Mouse (Mus musculus) cerebellum, adult 11-12 months (tissue): ENCODE data around the gene Gm28305.

Source experiments
- DNase-seq: peaks from one replicate; pipeline ENCODE4 v3.0.0; 2022

The Gm28305 gene

DNA sequence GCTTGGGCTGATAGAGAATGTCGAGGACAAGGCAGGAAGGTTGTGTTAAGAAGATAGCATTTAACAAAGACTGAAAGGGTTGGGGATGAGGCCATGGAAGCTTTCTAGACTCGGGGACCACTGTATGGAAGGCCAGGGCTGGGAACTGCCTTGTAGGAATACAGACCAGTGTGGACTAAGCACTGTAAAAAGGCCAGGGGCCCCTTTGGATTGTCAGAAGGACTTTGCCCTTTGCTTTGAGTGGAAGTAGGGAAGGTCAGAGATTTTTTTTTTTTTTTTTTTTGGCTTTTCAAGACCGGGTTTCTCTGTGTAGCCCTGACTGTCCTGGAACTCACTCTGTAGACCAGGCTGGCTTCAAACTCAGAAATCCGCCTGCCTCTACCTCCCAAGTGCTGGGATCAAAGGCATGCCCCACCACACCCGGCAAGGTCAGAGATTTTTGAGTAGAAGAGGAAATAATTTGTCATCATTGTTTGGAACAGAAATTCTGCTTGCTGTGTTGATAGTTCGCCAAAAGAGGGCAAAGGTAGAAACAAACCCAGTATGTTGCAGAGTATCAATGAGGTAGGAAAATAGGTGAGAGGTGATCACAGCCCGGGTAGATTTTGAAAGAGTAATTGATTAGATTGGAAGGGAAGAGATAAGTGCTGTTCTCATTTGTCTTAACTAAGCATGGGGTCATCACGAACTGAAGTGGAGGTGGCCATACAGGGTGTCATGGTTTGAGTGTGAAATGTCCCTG, 30.6 kb downstream of the Gm28305 start:
- DNase-seq: no peak

DNA sequence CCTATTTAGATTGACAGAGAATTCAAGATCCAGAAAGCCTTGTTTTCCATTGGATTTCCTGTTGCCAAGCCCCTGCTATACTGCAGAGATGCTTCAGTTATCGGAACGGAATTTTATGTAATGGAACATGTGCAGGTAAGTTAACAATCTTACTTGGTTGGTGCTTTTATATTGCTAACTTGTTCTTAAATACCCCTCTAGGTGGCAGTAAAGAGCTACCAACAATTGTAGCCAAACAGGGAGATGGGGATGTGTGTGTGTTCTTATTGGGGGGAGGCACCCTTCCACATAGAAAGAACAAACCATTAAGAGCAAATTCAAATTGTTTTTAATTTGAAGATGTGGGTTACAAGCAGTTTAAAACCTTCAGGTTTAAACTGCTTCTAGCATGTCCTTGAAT, 35.3 kb downstream of the Gm28305 start:
- no peak for DNase-seq

DNA sequence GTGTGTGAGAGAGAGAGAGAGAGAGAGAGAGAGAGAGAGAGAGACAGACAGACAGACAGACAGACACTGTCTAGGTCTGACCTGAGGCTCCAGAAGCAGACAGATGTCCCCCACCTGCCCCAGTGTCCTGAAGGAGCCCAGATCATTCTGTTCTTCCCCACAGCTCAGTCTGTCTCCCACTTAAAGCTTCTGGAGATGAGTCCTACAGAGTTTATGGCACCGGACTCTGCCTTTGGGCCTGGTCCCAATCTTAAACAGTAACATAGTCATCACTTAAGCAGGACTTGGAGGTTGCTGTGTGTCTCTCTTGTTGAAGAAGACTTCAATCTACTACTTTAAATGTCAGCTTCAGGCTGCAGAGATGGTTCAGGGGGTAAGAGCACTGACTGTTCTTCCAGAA, 38.3 kb downstream of the Gm28305 start:
- no peak for DNase-seq

DNA sequence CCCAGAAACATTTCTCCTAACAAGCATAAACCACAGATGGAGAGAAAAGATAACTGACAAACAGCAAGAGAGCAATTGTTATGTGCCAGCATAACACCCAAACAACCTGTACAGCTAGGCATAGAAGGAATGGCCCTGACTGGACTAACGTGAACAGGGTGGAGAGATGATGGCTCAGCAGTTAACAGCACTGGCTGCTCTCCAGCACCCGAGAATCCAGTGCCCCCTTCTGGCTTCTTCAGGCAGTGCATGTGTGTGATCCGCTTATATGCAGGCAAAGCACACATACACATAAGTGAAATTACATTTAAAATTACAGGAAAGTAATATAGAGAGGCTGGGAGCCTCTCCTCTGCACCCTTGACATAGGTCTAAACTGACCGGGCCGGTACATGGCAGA, 38.9 kb downstream of the Gm28305 start:
- DNase-seq: no peak

DNA sequence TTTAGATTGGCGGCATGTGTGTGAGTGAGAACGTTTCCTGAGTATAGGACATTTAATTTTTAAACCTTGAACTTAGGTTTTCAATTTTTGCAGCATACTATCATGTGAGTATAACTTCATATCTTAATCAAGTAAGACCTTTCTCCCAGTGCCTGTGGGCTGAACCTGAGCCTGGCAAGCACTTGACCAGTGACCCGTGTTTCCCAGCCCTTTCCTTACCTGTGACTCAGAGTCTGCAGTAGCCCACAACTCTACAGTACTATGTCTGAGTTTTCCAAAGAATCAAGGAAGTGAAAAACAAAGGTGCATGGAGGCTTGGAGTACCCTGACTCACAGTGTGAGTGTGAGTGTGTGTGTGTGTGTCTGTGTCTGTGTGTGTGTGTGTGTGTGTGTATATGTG, 39.6 kb downstream of the Gm28305 start:
- no peak for DNase-seq

DNA sequence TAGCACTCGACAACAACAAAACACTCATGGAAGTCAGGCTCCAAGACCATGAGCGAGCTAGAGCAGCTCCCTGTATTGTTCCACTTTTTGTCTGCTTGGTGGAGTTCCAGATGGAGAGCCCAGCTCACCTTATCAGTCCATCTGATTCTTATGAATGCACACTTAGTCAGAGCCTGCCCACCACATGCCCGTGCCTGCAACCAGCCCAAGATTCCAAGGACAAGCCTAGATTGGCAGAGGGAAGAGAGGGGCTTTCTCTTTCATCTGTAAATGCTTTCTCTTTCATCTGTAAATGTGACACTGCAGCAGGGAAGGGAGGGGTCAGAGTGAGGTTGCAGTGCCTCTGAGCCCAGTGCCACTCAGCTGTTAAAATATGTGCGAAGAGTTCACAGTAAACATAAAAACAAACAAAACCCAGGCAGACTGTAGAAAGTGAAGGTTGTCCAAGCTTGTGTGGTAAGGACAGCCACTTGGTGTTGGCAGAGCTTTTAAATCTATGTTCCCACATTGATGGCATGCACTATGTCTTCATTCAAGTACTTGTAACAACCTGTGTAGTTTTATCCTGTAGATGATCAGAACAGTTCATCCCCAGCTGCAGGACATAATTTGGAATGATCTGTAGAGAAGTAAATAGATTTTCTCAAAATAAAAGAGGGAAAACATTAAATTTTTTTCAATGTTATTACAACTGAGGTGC, 45.4 kb downstream of the Gm28305 start:
- no peak for DNase-seq

DNA sequence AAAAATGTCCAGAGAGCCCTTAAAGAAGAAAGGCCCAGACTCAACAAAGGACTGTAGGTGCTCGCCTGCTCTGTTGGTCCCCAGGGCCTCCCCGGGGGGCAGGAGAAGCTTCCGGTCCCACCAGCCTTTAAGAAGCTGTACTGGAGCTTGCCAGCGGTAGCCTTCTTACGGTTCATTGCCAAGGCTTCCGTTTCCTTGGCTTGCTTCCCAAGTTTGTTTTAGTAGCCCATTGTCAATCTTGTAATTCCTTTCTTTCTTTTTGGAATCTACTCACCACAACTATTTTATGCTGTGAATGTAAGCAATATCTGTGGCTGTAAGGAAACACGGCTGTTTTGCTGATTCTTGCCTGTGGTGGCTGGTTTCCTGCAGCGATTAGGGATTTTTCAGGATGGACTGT, 48.1 kb downstream of the Gm28305 start:
- no peak for DNase-seq

DNA sequence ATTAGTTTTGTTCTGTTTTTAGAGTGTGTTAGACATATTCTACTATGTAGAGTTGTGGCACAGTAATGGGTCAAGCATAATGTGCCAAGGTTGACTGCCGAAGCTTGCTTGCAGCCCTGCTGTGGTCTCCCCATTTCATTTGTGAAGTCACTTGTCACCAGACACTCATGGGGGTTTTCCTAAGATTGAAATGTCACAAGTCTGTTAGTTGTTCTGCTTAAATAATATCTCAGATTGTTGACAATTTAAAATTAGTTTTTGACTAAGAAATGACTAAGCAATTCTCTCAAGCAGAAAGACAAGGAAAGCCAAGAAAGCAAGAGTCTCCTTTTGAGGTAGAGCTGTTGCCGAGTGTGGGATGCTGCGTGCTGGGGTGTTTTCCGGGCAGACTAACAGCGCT, 52.5 kb downstream of the Gm28305 start:
- DNase-seq: no peak

DNA sequence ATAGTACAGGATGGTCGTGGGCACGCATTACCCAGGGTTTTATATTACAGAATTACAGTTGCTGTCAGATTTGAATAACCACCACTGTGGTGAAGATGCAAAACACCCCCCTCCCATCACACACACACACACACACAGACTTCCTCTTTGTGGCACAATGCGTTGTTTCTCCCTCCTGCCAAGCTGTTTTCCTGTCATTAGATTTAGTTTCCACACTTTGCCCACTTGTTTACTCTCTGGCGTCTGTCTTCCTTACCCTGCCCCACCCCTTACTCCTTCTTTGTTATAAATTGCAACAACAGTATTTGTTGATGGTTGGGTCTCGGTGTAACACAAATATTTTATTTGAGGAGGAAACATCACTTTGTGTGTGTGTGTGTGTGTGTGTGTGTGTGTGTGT, 57.8 kb downstream of the Gm28305 start:
- no peak for DNase-seq

DNA sequence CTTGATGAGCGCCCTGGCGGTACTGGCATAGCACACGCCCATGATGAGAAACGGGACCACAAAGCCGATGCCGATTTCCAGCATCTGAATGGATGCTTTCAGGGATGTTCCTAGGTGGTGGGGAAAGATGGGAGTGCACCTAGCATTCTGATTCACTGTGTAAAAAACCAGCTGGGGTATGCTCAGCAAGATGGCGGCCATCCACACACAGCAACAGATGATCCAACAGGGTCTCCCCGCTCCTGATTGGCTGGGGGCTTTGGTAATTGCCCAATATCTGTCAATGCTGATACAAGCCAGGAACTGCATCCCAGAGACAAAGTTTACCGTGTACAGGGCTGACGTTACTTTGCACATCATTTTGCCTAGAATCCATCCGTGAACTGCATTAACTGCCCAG, 58.6 kb downstream of the Gm28305 start:
- DNase-seq: no peak

DNA sequence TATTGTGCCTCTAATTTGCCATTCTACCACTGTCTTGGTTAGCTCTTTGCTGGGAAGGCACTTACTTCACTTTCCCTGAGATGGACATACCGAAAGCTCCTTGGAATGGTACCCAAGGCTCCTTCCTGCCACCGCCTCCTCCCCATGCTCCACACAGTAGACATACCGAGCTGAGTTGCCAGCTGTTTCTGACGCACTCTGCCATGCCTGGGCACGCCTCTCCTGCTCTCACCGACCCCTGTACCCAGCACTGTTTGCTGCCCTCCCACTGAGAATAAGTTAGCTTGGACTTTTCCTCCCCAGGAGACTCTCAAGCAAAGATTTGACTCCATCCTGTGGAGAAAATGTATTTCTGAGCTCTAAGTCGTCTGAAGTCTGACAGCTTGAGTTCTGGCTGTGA, 60.4 kb downstream of the Gm28305 start:
- no peak for DNase-seq

DNA sequence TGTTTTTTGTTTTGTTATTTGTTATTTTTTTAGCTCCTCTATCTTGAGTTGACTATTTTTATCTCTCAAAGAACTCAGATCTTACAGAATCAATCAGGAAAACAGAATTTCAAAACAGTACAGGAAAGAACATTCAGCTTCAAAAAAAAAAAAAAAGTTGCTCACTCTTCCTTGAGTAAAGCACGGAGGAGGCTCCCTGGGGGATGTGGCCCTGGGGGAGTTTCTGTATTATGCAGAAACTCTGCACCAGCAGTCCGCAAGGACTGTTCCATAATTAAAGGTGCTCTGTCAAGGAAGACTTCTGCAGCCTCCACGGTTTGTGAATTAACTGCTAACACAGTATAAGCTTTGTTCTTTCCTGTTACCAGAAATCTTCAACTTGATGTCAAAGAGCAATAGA, 61.0 kb downstream of the Gm28305 start:
- DNase-seq: no peak

DNA sequence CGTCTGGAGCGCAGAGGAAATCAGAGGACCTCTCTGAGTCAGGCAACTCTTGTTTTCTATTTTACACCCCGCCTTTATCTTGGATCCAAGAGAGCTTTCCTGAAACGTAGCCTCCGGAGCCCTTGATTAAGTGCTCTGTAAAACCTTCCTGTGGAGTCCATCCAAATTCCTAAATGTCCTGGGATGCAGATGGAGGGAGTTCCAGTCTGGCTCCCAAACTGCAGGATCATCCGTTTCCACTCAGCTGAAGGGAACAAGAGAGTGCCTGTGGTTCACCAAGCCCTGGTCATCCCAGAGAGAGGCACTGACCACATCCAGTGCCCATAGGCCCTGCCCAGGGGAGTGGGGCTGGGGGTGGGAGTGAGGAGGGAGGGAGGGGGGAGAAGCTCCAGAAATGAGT, 61.8 kb downstream of the Gm28305 start:
- DNase-seq: no peak

DNA sequence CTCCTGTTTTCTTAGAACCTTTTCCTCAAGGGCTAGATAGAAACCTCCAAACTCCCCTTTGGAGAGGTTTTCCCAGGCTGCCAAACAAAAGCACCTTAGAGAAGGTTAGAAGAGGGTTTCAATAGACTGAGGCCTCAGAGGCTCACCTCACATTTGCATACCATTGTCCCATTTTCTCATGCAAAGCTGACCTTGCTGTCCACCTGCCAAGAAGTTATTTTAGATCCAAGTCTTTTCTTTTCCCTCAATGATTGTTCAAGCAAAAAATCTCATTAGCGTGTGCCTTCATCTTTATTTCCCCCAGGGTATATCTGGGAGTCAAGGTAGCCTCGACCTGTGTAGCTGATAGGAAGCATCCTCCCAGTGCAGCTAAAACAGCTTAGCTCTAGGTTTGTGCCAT, 62.4 kb downstream of the Gm28305 start:
- DNase-seq: no peak

DNA sequence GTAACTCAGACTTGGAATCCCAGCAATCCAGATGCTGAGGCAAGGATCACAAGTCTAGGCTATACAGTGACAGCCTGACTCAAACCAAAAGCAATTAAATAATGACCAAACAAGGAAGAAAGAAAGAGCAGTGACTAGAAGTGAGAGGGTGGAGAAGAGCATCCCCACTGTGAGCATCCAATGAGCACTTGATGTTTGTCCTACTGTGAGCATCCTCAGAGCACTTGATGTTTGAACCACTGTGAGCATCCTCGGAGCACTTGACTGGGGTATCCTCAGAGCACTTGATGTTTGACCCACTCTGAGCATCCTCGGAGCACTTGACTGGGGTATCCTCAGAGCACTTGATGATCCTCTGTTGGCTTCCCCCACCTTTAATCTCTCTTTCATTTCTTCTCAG, 64.5 kb downstream of the Gm28305 start:
- DNase-seq: no peak

DNA sequence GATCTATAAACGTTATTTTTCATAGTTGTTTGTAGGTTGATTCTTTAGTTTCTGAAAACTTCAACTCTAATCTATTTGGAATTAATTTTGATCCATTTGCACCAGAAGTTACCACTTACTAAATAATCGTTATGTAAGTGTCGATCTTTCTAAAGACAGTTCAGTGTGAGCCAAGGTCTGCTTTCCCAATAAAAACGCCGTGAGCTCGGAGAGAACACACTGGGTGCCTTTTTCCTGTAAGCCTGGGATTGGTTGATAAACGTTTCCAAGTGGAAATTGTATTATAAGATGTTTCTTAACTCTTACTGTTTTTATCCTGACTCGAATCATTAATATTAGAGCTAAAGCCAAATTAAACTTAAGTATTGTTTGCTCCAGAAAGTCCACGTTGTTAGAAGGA, 66.5 kb downstream of the Gm28305 start:
- no peak for DNase-seq

DNA sequence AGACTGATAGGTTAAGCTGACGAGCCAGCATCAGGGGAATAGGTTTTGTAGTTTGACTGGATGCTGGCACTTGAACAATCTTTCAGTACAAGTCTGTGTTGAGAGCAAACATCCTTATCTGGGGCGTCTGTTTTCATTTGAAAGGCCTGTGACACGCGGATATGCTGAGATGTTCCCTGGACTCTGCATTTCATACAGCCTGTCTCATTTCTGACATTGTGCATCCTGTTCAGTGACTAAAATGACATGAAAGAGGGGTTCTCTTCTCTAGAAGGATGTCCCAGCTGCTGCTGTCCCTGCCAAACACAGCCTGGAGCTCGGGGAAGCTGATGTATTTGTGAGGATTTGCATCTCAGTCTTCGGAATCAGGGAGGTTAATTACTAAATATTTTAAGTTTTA, 67.0 kb downstream of the Gm28305 start:
- DNase-seq: no peak

DNA sequence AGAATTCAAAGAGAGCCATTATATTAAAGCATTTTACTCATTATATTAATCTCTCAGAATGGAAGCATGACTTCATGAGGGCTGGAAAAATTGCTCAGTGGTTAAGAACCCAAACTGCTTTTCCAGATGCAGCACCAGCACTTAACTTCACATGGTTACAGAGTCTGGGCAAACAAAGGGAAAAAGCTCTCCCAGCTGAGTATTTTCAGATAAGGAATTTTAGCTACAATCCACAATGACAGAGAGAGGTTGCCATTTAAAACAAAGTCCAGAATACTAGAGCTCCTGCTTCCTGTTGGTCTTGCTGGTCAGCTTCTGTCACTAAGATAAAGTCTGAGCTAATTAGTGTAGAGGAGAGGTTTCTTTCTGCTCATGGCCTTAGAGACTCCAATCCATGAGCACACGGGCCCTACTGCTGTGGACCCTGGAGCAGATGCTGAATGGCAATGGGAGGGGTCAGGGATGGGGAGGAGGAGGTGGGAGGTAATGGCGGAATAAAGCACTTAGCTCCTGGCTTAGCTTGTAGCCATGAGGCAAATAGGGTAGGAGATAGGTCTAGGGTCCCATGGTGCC, 68.2 kb downstream of the Gm28305 start:
- DNase-seq: no peak

DNA sequence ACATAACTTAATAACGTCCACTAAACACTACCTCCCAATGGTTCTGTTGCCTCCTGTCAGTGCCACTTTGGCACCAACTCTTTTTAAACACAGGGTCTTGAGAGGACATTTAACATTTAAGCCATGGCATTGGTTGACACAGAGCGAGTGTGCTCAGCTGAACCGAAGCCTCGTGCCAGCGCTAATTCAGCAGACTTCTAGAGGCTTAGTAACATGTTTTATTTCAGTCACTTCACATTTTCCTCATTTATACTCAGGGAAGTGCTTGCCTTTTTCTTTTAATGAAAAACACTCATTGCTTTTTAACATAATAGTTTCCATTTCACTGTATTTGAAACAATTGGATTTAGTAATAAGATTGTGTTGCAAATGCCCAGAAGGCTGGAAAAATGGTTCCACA, 68.7 kb downstream of the Gm28305 start:
- no peak for DNase-seq

DNA sequence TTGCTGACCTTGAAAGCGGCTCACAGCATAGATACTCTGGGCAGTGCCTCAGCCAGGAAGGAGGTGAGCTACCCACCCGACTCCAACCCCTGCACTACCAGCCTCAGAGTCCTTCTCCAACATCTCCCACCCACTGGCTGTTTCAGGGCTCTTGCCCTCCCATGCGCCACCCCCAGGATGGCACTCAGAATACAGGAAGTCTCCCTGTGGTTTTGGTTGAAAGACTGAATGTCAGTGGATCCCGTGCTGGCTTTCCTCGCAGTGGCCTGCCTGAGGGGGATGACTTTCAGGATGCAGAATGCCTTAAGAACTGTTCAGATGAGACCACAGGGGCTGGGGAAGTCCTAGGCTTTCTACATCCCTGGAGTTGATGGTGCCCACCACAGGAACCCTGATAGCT, 82.6 kb downstream of the Gm28305 start:
- no peak for DNase-seq

DNA sequence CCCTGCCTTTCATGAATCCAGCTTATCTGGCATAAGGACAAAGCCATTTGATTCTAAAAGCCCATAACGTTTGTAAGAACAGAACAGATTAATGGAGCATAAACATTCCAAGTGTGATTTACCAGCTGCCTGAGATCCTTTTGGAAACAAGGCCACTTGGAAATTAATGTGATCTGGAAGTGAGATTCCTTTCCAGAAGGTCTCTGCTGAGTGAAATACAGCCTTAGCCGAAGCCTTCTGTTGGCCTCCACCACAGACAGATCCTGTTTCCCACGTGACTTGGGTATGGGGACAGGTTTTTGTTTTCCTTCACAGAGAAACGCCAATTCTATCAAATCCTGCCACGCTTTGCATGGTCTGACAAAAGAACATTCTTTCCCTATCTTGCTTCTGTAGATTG, 83.2 kb downstream of the Gm28305 start:
- DNase-seq: no peak
